Mouse (Mus musculus): ENCODE measurements around the gene Vstm5. TPM values are rescaled to one million over a fixed set of nuclear protein-coding genes. Genes with fewer than 3 reads are reported as not detected.
"Not testable (repeated sequence)": the region's sequence is repeated elsewhere in the genome, so short reads cannot be mapped to it uniquely, and the experiment has no call there.

The Vstm5 gene
- 6.3 and 6.4 TPM in 2 replicates for polyA plus RNA-seq (2014; fragmentation: Nextera tagmentation; extraction: Ambion mirVana)

- Histone ChIP-seq H3K9ac (ENCODE audit: low read depth, low read length) (peak within 1 kb of the TSS; percentile 66), H3K36me3 (ENCODE audit: control insufficient read depth, insufficient read depth, low read length) (no peaks in the 10 kb centered on the region), H3K4me2 (ENCODE audit: low read depth, low read length) (peak within 1 kb of the TSS; percentile 81), H3K4me3 (ENCODE audit: low read depth, low read length) (peak within 1 kb of the TSS; percentile 48), H3K27ac (replicated peaks; ENCODE audit: low read depth, low read length) (peak within 1 kb of the TSS; percentile 29; the same call in 1 of the 2 replicates), H3K27me3 (replicated peaks; ENCODE audit: control insufficient read depth, insufficient read depth, low read length) (no peaks in the 10 kb centered on the region), H3K9me3 (ENCODE audit: control insufficient read depth, low read length) (no peaks in the 10 kb centered on the region), H3K4me1 (ENCODE audit: control insufficient read depth, insufficient read depth, low read length) (0 out of 2 replicates have a peak, but pooled peaks cover 3% of the 10 kb centered on the region)
- WGBS: 6% methylated on average over 28 of the region's 35 CpGs
- DNase-seq (ENCODE audit: low spot score) (peak; percentile 84), ATAC-seq (ENCODE audit: low read depth) (peak; percentile 90)
Measured at GRCm38 (mm10) chr9:15239042-15239925, at the start of gene Vstm5. Vstm5 (plus strand) TSS chr9:15239045.

DNA sequence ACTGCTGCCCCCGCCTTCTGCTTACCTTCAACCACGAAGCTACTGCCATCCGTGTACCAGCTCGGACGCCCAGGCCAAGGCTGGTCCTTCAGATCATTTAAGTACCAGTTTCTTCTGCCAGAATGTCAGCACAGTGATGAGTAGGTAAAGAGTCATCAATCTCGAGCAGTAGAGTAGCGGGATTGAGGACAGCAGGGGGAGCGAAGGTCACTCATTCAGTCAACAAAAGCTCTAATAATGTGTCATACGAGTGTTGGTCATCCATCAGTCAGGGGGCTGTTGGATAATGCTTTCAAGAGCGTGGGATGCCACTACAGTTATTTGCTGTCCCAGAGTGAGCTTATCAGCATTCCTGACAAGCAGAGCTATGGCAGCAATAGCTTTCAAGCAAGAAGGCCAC is 44.0 kb upstream of the Vstm5 start:
- H3K4me1 ChIP-seq (ENCODE audit: control insufficient read depth, insufficient read depth, low read length); ATAC-seq (ENCODE audit: low read depth); DNase-seq (ENCODE audit: low spot score); H3K36me3 ChIP-seq (ENCODE audit: control insufficient read depth, insufficient read depth, low read length); H3K27ac ChIP-seq (replicated peaks; ENCODE audit: low read depth, low read length); H3K4me2 ChIP-seq (ENCODE audit: low read depth, low read length); H3K9ac ChIP-seq (ENCODE audit: low read depth, low read length); H3K4me3 ChIP-seq (ENCODE audit: low read depth, low read length); H3K9me3 ChIP-seq (ENCODE audit: control insufficient read depth, low read length); H3K27me3 ChIP-seq (replicated peaks; ENCODE audit: control insufficient read depth, insufficient read depth, low read length): not testable (repeated sequence)
- WGBS: 82% methylated on average over 10 of the region's 10 CpGs

DNA sequence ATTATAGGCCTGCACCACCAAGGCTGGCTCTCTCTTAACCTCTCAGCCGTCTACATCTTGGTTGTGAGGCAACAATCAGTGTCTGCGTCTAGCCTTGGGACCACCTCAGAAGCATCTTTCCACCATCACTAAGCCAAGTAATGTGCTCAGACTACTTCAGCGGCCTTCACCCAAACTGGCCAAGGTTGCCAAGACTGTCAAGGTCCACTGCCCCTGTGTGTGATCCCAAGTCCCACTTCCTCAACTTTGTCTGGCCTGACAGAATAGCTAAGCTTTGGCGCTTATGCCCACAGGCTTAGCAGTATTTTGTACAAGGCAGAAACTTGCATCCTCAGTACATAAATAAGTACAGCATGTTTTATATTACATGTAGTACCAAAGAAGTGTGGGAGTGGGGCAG is 32.2 kb upstream of the Vstm5 start:
- no peaks in the 10 kb centered on the region for H3K4me1 ChIP-seq (ENCODE audit: control insufficient read depth, insufficient read depth, low read length)
- WGBS: 87% methylated on average over 4 of the region's 4 CpGs
- ATAC-seq (ENCODE audit: low read depth): no peak

GRCm38 (mm10) chr9:15209320-15209719 is 29.5 kb upstream of the Vstm5 start:
- Histone ChIP-seq H3K9ac (ENCODE audit: low read depth, low read length) (no peak overlapping the region), H3K9me3 (ENCODE audit: control insufficient read depth, low read length) (no peaks in the 10 kb centered on the region), H3K4me1 (ENCODE audit: control insufficient read depth, insufficient read depth, low read length) (no peaks in the 10 kb centered on the region), H3K4me3 (ENCODE audit: low read depth, low read length) (no peak overlapping the region), H3K27ac (replicated peaks; ENCODE audit: low read depth, low read length) (no peak overlapping the region), H3K36me3 (ENCODE audit: control insufficient read depth, insufficient read depth, low read length) (no peaks in the 10 kb centered on the region), H3K4me2 (ENCODE audit: low read depth, low read length) (no peak overlapping the region), H3K27me3 (replicated peaks; ENCODE audit: control insufficient read depth, insufficient read depth, low read length) (no peaks in the 10 kb centered on the region)
- 71% methylated on average over 2 of the region's 2 CpGs for WGBS
- ATAC-seq (ENCODE audit: low read depth) (no peak), DNase-seq (ENCODE audit: low spot score) (no peak)

More for the DNA sequence above, 32.2 kb upstream of the Vstm5 start:
- Histone ChIP-seq H3K4me3 (ENCODE audit: low read depth, low read length) (no peak overlapping the region), H3K9ac (ENCODE audit: low read depth, low read length) (no peak overlapping the region), H3K27ac (replicated peaks; ENCODE audit: low read depth, low read length) (no peak overlapping the region), H3K27me3 (replicated peaks; ENCODE audit: control insufficient read depth, insufficient read depth, low read length) (no peaks in the 10 kb centered on the region), H3K9me3 (ENCODE audit: control insufficient read depth, low read length) (no peaks in the 10 kb centered on the region), H3K4me2 (ENCODE audit: low read depth, low read length) (no peak overlapping the region), H3K36me3 (ENCODE audit: control insufficient read depth, insufficient read depth, low read length) (no peaks in the 10 kb centered on the region)
- DNase-seq (ENCODE audit: low spot score): no peak

- Histone ChIP-seq H3K36me3 (ENCODE audit: control insufficient read depth, insufficient read depth, low read length) (no peaks in the 10 kb centered on the region), H3K27me3 (replicated peaks; ENCODE audit: control insufficient read depth, insufficient read depth, low read length) (no peaks in the 10 kb centered on the region), H3K4me1 (ENCODE audit: control insufficient read depth, insufficient read depth, low read length) (no peaks in the 10 kb centered on the region), H3K9ac (ENCODE audit: low read depth, low read length) (no peak overlapping the region), H3K4me2 (ENCODE audit: low read depth, low read length) (no peak overlapping the region), H3K27ac (replicated peaks; ENCODE audit: low read depth, low read length) (no peak overlapping the region), H3K4me3 (ENCODE audit: low read depth, low read length) (no peak overlapping the region), H3K9me3 (ENCODE audit: control insufficient read depth, low read length) (no peaks in the 10 kb centered on the region)
- 70% methylated on average over 3 of the region's 3 CpGs for WGBS
- ATAC-seq (ENCODE audit: low read depth) (no peak), DNase-seq (ENCODE audit: low spot score) (no peak)
Measured at GRCm38 (mm10) chr9:15211876-15212275, 27.0 kb upstream of the Vstm5 start.

DNA sequence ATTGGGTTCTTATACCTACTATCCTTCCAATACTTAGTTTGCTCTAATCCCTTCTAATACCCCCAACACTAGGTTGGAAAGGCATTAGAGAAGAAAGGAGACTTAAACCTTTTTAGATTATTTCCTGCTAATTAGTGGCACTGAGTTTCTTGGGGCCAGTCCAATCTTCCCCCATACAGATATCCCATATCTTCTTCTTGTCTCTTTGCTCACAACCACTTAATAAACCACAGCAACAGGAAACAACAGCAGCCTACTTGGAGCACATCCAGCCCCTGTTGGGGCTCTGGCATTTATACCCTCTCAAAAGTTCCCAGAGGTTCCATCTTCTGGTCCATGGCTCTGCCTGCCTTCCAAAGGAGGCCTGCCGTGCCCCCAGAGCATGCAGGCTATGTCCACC is 25.1 kb upstream of the Vstm5 start:
- 75% methylated on average over 1 of the region's 1 CpGs for WGBS

DNA sequence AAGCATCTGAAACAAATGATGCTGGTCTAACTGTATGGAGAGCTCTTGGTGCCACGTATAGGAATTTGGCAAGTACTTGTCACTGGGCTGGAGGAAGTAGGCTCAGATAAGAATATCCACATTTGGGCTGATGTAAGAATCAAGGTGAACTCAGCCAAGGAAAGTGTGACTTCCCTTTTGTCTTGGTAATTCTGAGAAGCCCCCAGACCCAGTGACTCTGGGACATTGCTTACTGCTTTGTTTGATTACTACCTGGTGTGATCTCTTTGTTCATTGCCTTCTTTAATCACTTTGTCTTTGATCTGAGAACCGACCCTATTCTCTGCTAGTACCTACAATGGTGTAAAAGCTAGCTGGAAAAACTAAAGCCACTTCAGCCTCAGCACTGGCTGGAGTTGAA is 13.9 kb upstream of the Vstm5 start:
- no peaks in the 10 kb centered on the region for H3K4me1 ChIP-seq (ENCODE audit: control insufficient read depth, insufficient read depth, low read length)
- no peak overlapping the region for H3K9ac ChIP-seq (ENCODE audit: low read depth, low read length)
- H3K27ac ChIP-seq (replicated peaks; ENCODE audit: low read depth, low read length): no peak overlapping the region
- H3K9me3 ChIP-seq (ENCODE audit: control insufficient read depth, low read length): no peaks in the 10 kb centered on the region
- no peak overlapping the region for H3K4me2 ChIP-seq (ENCODE audit: low read depth, low read length)
- 45% methylated on average over 2 of the region's 2 CpGs for WGBS
- DNase-seq (ENCODE audit: low spot score) (no peak), ATAC-seq (ENCODE audit: low read depth) (no peak)
- no peak overlapping the region for H3K4me3 ChIP-seq (ENCODE audit: low read depth, low read length)
- H3K27me3 ChIP-seq (replicated peaks; ENCODE audit: control insufficient read depth, insufficient read depth, low read length): no peaks in the 10 kb centered on the region
- no peaks in the 10 kb centered on the region for H3K36me3 ChIP-seq (ENCODE audit: control insufficient read depth, insufficient read depth, low read length)

More for the DNA sequence above, 25.1 kb upstream of the Vstm5 start:
- Histone ChIP-seq H3K4me1 (ENCODE audit: control insufficient read depth, insufficient read depth, low read length) (no peaks in the 10 kb centered on the region), H3K9me3 (ENCODE audit: control insufficient read depth, low read length) (no peaks in the 10 kb centered on the region), H3K4me2 (ENCODE audit: low read depth, low read length) (no peak overlapping the region), H3K27ac (replicated peaks; ENCODE audit: low read depth, low read length) (no peak overlapping the region), H3K9ac (ENCODE audit: low read depth, low read length) (no peak overlapping the region), H3K36me3 (ENCODE audit: control insufficient read depth, insufficient read depth, low read length) (no peaks in the 10 kb centered on the region), H3K4me3 (ENCODE audit: low read depth, low read length) (no peak overlapping the region), H3K27me3 (replicated peaks; ENCODE audit: control insufficient read depth, insufficient read depth, low read length) (no peaks in the 10 kb centered on the region)
- no peak for DNase-seq (ENCODE audit: low spot score)
- ATAC-seq (ENCODE audit: low read depth): no peak

DNA sequence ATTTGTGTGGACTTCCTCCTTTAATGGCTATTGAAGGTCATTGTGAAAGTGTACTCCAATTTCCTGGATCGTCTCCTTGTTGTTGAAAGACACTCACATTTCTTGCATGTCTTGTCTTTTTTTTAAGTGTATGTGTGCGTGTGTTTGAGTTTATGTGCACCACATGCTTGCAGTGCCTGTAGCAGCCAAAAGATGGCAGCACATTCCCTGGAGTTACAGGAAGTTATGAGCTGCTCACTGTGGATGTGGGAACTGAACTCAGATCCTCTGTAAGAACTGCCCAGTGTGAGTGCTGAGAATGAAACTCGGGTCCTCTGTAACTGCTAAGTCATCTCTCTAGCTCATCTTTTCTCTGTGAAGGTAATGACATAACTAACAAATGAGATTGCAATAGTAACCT is 6.4 kb upstream of the Vstm5 start:
- no peak for ATAC-seq (ENCODE audit: low read depth)
- H3K27ac ChIP-seq (replicated peaks; ENCODE audit: low read depth, low read length): no peak overlapping the region
- H3K36me3 ChIP-seq (ENCODE audit: control insufficient read depth, insufficient read depth, low read length): no peaks in the 10 kb centered on the region
- no peak overlapping the region for H3K4me3 ChIP-seq (ENCODE audit: low read depth, low read length)
- no peak overlapping the region for H3K4me2 ChIP-seq (ENCODE audit: low read depth, low read length)
- H3K9me3 ChIP-seq (ENCODE audit: control insufficient read depth, low read length): no peaks in the 10 kb centered on the region; the same call in 1 of the 2 replicates
- DNase-seq (ENCODE audit: low spot score): no peak
- H3K27me3 ChIP-seq (replicated peaks; ENCODE audit: control insufficient read depth, insufficient read depth, low read length): no peaks in the 10 kb centered on the region
- no peak overlapping the region for H3K9ac ChIP-seq (ENCODE audit: low read depth, low read length)
- WGBS: 86% methylated on average over 3 of the region's 3 CpGs
- no peaks in the 10 kb centered on the region for H3K4me1 ChIP-seq (ENCODE audit: control insufficient read depth, insufficient read depth, low read length)

GRCm38 (mm10) chr9:15233604-15234003 is 5.2 kb upstream of the Vstm5 start:
- Histone ChIP-seq H3K9me3 (ENCODE audit: control insufficient read depth, low read length) (no peaks in the 10 kb centered on the region; the same call in 1 of the 2 replicates), H3K36me3 (ENCODE audit: control insufficient read depth, insufficient read depth, low read length) (no peaks in the 10 kb centered on the region), H3K4me3 (ENCODE audit: low read depth, low read length) (no peak overlapping the region), H3K4me2 (ENCODE audit: low read depth, low read length) (no peak overlapping the region), H3K9ac (ENCODE audit: low read depth, low read length) (no peak overlapping the region), H3K27ac (replicated peaks; ENCODE audit: low read depth, low read length) (no peak overlapping the region), H3K27me3 (replicated peaks; ENCODE audit: control insufficient read depth, insufficient read depth, low read length) (no peaks in the 10 kb centered on the region), H3K4me1 (ENCODE audit: control insufficient read depth, insufficient read depth, low read length) (0 out of 2 replicates have a peak, but pooled peaks cover 3% of the 10 kb centered on the region)
- DNase-seq (ENCODE audit: low spot score) (no peak), ATAC-seq (ENCODE audit: low read depth) (no peak)
- 89% methylated on average over 1 of the region's 1 CpGs for WGBS

Measured in embryonic facial prominence, embryonic 14.5 days (tissue).